Mouse (Mus musculus) layer of hippocampus, adult 9-10 months (tissue): ENCODE data around the gene Pbld2.

Experiments
- DNase-seq: peaks from one replicate; pipeline ENCODE4 v3.0.0; 2022; ENCODE audit warnings: low spot score

The Pbld2 gene

GRCm38 (mm10) chr10:63062696-63063095, 38.6 kb downstream of the Pbld2 start:
- no peak for DNase-seq

GRCm38 (mm10) chr10:63063365-63063764, 39.2 kb downstream of the Pbld2 start:
- DNase-seq: no peak

- no peak for DNase-seq
These were observed 40.4 kb downstream of the Pbld2 start for GRCm38 (mm10) chr10:63064516-63064915.

GRCm38 (mm10) chr10:63065561-63065960, 41.4 kb downstream of the Pbld2 start:
- DNase-seq: no peak

- peak; percentile 70 for DNase-seq
These were observed 41.9 kb downstream of the Pbld2 start for GRCm38 (mm10) chr10:63065988-63066387.

GRCm38 (mm10) chr10:63086304-63086703, 62.2 kb downstream of the Pbld2 start:
- no peak for DNase-seq

GRCm38 (mm10) chr10:63089103-63089757, 65.1 kb downstream of the Pbld2 start:
- no peak for DNase-seq

- DNase-seq: no peak
These were observed 65.8 kb downstream of the Pbld2 start for GRCm38 (mm10) chr10:63089758-63090571.

GRCm38 (mm10) chr10:63091915-63092314, 67.8 kb downstream of the Pbld2 start:
- no peak for DNase-seq

GRCm38 (mm10) chr10:63092616-63093550, 68.8 kb downstream of the Pbld2 start:
- DNase-seq: no peak

- no peak for DNase-seq
These were observed 72.6 kb downstream of the Pbld2 start for GRCm38 (mm10) chr10:63096757-63097156.

- no peak for DNase-seq
These were observed 74.1 kb downstream of the Pbld2 start for GRCm38 (mm10) chr10:63098191-63098590.

- DNase-seq: no peak
These were observed 75.4 kb downstream of the Pbld2 start, which contains the start of gene Atoh7 for GRCm38 (mm10) chr10:63099521-63099920. TSS of gene Atoh7 (plus strand) at chr10:63099651.

- no peak for DNase-seq
These were observed 75.9 kb downstream of the Pbld2 start for GRCm38 (mm10) chr10:63099941-63100562.

- no peak for DNase-seq
These were observed 76.5 kb downstream of the Pbld2 start for GRCm38 (mm10) chr10:63100657-63101056.
